Mouse (Mus musculus) frontal cortex, adult (tissue): ENCODE data around the gene Efnb2.
A peak's percentile ranks its signal among the peaks of the same experiment; 100 is the strongest.

Experiments
- ATAC-seq: cut with Nextera tagmentation; 2 replicates; pipeline ENCODE4 v1.9.2; 2017; ENCODE audit warnings: mild to moderate bottlenecking, moderate library complexity, mixed read lengths; ENCODE audit not compliant: low TSS enrichment

The Efnb2 gene

DNA sequence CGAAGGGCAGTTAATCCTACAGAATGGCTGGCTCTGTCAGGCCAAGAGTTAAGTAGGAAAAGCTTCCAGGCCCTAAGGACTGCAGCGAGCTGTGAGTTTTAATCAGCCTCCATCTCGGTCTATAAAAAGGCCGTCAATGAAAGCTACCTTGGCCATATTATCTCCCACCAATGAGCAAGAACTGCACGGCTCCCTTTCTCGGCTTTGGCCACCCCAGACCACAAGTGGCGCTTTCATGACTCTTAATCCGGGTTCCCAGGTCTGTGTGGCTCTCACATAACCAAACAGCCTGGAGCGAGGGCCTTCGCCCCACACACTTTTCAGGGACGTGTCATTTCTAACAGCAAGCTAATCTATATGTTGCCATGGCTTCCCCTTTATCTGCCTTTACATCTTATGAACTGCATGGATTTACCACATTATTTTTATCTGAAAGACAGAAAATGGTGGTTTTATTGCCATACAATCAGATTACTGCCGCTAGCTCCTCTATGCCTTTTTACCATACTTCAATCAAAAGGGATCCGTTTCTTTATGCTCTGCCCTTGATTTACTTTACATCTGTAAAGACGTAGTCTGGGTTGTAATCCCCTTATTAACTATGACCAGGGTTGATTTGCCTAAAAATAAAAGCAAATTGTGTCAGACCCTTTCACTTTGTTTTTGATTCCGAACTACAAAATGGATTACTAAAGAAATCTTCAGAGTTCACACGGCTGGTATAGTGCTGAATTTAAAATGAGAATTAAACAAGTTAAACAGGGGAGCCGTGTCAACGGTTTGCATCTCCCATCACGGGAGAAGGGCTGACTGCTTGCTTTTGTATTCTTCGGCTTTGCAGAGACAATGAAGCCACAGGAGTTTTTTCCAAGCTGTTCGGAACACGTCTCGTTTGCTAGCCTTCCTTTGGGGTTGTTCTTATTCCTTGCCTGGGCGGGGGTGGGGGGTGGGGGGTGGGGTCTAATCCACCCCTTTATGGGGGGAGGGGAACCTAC, 5.4 kb downstream of the Efnb2 start:
- ATAC-seq: no peak

DNA sequence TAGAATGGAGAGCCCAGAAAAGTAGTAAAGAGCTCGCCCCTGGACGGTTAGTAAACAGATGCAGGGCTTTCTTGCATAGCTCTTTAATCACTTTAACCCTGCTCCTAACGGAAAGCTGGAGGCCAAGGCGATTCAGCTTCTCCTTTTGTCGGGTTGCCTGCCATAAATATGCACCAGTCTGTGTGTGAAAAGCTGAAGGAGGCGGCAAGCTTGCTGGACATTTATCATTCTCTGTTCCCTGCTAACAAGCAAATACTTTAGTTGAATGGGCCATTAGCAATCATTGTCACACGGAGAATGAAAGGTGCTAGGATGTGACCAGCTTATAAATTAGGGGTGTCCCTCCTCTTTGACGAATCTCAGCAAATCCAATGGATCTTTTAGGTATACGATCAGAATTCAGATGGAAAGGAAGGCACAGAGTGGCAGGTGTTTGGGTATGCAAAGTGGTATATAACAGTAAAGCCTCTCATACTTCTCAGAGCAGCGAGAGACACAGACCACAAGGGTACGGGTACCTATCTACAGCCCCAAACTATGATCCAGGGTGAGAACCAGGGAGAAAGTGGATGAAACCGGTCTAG, 7.0 kb downstream of the Efnb2 start:
- no peak for ATAC-seq

DNA sequence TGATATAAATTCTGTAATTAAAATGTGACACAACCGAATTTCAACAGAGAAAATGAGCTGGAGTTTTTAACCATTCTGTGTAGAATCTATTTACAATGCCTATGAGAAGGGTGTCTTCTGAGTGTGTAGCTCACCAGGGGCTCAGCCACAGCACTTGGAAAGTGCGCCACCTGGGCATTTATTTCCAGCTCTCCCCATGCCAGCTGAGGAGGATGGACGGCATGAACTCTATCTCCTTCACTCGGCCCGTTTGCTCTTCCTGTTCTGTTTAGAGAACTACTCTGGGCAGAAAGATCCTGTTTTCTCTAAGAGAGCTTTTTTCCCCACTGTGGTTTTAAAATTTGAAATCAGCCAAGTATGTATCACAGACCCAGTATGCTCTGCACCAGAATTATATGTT, 7.7 kb downstream of the Efnb2 start:
- ATAC-seq: no peak; the same call in 1 of the 2 replicates

DNA sequence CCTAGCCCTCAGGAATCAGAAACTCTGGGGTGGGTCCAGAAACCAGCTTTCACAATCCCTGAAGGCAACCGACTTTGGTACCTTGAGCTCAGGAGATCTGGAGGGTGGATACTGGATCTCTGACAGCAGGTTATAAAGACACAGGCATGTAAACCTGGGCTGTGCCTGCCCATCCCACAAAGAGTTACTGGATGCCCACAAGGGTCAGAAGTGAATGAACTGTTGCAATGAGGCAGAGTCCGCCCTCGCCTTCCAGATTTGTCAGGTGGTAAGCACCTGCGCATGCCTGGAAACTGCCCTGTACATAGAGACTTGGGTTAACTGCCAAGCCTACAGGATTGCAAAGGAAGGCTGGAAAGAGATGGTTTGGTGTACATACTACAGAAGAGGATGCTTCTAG, 8.7 kb downstream of the Efnb2 start:
- ATAC-seq: no peak

DNA sequence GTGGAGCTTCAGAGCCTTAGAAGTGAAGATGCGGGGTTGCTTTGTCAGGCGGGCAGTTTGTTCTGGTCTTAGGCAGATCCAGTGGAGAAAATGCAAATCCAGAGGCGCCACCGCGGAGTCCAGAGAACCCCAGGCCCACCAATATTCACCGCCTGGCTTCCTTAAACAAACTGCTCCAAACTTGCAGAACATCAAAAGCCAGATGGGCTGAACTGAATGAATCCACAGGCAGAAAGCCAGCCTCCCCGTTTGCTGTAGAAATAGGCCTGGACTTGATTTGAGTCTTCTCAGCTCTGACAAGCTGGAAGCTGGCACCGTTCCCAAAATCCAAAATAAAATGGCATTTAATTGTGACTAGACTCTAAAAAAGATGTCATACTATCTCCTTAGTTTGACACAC, 11.1 kb downstream of the Efnb2 start:
- ATAC-seq: peak; percentile 53

DNA sequence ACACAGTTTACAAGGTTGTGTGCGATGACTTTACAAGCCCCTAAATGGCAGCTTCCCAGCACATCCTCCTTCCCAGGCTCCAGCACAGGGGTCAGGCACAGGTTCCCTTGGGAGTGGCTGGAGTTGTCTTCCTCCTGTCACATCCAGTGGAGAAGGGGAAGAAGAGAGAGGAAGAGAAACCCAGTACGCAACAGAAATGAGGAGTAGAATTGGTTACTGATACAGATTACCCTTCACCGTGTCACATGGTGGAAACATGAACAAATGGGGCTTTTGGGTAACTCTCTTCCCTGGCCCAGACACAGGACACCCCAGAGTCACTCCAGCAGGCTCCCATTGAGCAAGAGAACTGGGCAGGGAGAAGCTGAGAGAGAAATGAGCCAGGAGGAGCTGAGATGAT, 11.5 kb downstream of the Efnb2 start:
- ATAC-seq: peak; percentile 46

DNA sequence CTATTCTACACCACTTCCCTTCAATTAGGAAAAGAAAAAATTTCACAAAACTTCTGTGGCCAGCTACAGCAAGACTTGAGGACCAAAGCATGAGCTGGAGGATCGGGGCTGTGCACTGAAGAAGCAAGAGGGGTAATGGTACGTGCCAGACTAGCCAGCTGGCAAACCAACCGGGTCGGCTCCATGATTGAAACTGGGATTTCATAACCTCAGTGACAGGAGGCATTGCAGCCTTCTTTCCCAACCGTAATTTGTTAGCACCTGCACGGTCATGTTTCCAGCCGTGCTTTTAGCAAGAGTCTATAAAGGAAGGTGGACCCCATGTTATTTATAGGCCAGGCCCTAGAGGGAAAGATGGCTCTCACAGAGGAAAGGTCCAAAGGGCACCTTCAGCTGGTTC, 12.4 kb downstream of the Efnb2 start:
- ATAC-seq: no peak

DNA sequence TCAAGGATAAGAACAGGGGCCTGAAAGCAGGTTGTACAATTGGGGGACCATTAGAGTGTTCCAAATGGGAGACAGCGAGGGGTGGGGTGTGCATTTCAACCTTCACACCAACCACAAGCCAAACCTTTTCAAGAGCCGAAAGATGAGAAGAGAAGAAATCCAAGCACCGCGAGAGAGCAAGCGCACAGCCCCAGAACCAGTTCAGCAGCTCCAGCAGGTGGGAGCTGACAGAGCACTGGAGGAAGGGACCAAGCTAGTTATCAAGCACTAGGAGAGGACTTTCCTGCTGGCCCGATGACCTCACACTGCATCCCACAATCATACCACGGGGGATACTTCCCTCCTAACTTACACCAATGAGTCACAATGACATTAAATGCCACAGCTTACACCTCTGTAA, 13.2 kb downstream of the Efnb2 start:
- ATAC-seq: no peak

DNA sequence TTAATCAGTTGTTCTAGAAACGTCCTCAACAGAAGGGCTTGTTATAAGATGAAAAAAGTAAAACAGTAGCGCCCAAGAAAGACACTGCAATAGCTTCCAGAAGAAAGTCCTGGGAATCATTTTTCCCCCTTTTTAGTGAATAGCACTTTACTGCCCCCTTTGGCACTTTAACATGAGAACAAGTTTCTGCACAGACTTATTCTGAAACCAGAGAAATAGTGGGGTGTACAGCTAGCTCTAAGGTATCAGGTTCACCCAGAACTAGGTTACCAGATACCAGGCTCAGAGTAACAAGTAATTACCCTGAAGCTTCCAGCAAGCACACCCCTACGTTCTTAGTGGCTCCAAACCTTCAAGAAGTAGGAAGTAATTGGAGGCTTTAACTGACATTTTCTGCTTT, 13.7 kb downstream of the Efnb2 start:
- no peak for ATAC-seq

DNA sequence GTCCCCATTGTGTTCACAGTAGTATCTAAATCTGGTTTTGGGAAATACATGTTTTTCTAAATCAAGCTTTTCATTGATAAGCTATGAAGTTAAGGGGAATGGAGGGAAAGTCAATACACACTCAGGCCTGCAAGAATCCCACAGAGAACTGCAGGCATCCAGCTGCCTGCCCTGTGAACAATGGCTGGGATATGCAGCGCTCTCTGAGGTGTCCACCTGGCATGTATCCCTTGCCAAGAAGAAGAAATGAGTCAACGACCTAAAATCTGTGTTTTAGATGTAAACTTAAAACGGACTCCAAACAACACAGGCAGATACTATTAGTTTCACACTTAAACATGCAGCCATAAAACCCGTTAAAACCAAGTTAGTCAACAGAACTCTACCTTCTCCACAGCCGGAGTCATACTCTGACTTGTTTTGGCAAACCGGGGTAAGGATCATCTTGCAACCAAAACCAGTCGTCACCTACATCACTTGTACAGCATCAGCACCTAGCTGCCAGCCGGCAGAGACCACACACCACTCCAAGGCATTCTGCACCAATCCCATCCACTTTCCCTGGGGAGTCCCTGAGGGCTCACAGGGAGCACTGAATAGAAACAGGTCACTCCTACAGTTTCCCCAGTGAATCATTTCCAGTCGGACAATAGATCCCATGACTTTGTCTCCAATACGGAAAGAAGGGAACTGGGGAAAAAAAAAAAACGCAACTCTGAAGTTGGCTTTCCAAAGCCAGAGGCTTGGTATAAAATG, 16.7 kb downstream of the Efnb2 start:
- ATAC-seq: no peak

DNA sequence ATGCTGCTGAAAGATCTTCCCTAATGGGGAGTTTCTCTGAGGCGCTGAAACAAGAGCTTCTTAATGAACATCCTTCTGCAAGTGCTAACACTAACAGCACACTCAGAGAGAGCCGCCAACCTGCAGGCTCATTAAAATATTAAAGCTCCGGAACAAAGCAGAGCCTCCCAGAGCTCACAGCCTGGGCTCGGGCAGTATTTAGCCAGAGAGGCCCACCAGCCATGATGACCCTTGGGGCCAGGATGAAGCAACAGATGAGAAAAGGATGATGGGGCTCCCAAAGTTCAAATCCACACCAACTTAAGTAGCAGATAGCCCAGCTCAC, 20.8 kb downstream of the Efnb2 start:
- no peak for ATAC-seq

DNA sequence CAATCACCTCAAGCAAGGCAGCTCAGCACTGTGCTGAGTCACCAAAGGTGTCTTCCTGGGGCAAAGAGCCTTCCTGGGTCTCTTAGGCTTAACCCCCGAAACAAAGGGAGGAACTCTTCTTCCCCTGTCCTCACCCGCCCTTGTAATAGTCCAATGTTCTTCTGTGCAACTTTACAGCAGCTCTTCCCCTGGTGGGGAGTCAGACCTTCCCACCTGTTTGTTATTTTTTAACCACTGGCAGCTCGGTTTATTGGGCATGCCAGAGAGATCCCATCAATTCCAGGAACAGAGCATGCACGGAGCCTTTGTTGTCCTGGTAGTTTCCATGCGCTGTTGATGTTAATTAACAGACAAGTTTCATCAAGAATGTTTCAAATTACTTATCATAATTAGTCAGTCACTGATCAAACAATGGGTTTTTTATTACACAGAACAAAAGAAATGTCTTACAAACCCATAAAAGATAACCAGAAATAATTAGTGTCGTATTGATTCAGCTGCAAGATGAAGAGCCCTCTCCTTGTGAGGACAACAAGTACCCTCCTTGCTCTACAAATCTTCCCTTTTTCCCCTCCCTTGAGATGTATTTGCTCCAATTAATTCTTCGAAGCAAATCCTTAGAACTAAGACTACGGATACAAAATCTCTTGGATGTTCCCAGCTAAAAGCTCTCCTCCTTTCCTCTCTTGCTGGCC, 21.3 kb downstream of the Efnb2 start:
- no peak for ATAC-seq

DNA sequence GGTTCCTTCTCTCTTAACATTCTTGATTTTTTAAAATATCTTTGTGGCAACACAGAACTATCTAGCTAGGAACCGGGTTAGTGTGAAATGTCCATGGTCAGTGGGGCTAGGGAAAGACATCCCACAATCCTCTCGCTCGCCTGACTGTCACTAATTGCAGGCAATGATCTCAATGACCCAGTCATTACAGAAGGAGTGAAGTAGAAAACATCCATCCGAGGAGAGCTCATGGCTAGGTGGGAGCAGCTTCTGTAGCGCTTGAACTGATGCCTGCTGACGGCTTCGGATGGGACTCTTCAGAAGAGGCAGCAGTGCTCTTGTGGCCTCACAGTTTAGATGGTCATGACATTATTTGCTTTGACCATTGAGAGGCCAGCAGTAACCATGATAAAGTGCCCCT, 29.6 kb downstream of the Efnb2 start:
- ATAC-seq: 0 out of 2 replicates have a peak, but pooled peaks have one; percentile 9

DNA sequence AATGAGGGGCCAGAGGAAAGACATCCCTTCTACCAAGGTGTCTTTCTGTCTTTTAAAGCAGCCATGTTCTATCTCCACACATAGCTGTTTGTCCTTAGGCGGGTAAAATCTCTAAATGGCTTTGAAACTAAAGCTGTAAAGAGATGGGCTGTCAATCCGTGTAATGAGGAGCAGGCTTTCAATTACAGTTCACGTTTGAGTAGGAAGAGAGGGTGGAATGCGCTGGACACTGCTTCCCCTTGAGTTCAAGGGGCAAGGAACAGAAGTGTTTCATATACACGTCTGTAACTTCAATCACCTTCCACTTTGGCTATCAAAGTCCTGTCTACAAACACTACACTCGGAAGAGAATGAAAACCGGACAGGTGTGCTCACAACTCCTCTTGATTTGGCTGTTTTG, 37.0 kb downstream of the Efnb2 start:
- ATAC-seq: no peak

DNA sequence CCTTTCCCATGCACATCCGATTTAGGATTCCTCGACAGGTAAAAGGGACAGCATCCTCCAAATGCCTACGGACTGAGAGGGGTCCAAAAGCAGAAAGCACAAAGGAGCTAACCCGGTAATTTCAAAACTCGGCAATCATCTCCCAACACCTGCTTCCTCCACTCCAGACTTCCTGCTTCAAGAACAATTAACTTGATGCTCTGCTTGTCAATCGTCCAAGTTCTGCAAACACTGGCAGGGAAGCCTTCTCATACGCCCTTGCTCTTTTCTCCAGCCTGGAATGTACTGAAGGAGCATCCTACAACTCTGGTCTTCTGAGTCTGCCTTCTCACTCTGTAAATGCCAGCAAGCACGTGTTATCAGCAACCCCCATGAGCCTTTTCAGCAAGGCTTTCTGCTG, 37.6 kb downstream of the Efnb2 start:
- ATAC-seq: peak; percentile 55

DNA sequence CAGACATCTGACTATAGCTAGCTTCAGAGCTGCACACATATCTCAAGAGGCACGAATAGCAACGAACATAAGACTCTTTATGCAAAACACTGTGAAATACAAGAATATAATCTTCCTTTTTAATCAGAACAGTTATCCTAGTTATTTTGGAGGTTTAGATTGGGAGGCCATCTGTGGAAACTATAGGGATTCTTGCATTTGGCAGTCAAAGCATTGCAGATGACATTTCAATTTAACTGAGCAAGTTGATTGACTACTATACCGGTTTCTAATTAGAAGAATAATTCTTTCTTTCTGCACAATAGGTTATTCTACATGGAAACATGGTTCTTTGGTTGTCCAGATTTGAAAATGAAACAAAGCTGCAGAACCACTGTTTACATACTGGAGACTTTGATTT, 38.6 kb downstream of the Efnb2 start:
- peak; percentile 26; the same call in 1 of the 2 replicates for ATAC-seq

DNA sequence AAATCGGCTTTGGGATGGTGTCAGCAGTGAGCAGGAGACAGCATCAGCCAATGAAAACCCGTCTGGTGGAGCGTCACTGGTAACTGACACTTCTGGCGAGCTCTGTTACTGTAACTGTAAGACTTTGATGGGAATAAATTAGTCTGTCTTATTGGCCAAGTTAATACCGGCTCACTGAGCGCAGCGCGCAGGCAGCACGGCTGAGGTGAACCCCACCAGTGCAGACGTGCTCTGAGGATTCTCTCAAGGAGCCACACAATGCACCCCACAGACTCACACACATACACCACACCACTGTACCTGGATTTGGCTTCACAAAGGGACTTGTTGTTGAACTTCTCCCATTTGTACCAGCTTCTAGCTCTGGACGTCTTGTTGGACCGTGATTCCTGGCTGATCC, 39.0 kb downstream of the Efnb2 start:
- ATAC-seq: peak; percentile 28; the same call in 1 of the 2 replicates

DNA sequence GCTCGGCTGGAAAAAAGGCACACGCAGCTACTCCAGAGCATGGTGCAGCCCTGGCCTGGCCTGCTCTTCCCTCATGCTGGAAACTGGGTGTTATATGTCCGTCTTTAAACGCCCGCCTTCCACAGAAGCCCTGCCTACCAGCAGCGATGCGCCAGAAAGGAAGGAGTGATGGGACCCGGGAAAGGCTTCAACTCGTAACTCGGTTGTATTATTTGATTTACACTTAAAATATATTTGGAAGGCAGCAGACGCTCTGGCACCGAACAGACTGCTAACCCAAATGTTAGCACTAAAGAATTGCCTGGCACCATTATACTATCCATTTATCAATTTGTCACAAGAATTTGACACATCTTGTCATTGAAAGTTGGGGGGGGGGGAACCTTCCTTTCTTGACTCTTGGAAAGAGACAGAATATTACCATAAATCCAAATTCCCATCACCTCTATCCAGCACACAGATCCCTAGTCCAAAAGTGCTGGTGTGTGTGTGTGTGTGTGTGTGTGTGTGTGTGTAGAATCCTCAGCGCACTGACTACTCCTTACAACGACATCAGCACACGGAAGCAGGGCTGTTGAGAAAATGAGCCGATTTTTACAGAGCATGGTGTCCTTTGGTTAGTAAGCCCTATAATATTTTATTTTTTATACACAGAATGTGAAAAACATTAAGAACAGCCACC, 39.7 kb downstream of the Efnb2 start:
- ATAC-seq: peak; percentile 36

DNA sequence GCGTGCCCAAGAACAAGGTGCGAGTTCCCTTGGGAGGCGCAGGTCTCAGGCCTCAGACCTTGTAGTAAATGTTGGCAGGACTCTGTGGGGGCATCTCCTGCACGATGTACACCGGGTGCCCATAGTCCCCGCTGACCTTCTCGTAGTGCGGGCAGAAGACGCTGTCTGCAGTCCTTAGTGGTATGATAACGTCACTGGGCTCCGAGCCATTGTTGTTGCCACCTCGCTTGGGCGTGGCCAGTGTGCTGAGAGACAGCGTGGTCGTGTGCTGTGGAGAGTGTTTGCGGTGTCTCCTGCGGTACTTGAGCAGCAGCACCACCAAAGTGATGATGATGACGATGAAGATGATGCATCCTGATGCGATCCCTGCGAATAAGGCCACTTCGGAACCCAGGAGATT, 40.5 kb downstream of the Efnb2 start:
- no peak for ATAC-seq

DNA sequence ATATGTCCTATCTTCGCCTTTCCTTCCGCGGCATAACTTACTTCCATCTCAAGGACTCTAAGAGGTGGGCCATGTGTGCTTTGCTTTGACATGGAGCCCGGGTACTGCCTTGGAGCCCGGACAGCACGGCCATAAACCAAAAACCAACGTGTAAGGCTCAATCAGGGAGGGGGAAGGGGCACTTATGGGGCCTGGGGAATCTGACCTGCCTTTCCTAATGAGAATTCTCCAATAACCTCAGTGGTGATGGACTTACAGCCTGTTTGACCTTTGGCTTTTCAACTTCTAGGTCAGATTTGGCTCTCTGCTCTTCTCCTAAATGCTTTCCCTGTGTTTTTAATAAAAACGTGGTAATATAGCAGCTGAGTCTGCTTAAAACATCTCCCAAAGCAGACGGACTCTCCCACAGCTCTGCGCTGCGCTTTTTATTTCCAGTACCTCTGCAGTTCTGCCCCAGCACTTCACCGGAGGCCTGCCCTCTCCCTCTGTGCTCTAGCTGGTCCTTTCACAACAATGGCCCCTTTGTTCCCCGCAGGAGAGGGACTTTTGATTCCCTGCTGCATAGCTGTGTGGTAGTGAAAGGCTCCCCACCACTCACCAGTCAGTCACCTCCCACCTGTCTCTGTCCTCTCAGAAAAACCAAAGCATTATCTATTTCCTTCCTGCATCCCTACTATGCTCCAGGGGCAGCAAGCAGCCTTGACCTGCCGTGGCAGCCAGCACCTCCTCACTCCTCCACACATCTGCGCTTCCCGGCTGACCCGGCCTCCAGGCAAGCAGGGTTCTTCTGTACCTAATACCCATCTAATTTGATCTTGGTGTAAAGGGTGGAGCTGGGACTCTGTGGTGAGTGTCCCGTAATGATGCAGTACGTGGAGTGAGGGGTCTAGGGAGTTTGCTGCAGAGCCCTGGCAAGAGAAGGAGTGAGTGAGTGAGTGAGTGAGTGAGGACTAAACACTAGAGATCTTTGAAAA, 41.5 kb downstream of the Efnb2 start:
- ATAC-seq: no peak
